Mouse (Mus musculus) midbrain, embryonic 14.5 days (tissue): Measurements from ENCODE around the gene Tgfbr2. TPM values are rescaled to one million over a fixed set of nuclear protein-coding genes. Genes with fewer than 3 reads are reported as not detected.

ENCODE experiments used
- ATAC-seq: fragments of 200-750 bp; cut with Nextera tagmentation; 2 replicates; pipeline ENCODE4 v1.8.0; 2017; ENCODE audit warnings: moderate number of reproducible peaks, moderate library complexity; ENCODE audit not compliant: low FRiP score, low TSS enrichment
- DNase-seq: peaks from one replicate; pipeline ENCODE4 v3.0.0-alpha.2; 2015
- H3K27ac ChIP-seq: fragments of 300-500 bp; sonication (generic); replicated peaks from 2 replicates; pipeline ENCODE4 v1.5.1; 2014; ENCODE audit warnings: mild to moderate bottlenecking, low read depth, low read length, moderate library complexity
- H3K27me3 ChIP-seq: fragments of 300-500 bp; sonication (generic); 2 replicates; pipeline ENCODE4 v1.6.1; 2014; ENCODE audit warnings: low read length, control low read depth, mixed read lengths; ENCODE audit not compliant: control insufficient read depth, insufficient read depth
- H3K36me3 ChIP-seq: fragments of 300-500 bp; sonication (generic); 2 replicates; pipeline ENCODE4 v1.6.1; 2014; ENCODE audit warnings: low read length, control low read depth; ENCODE audit not compliant: control insufficient read depth, insufficient read depth
- H3K4me1 ChIP-seq: fragments of 300-500 bp; sonication (generic); 2 replicates; pipeline ENCODE4 v1.6.1; 2014; ENCODE audit warnings: mild to moderate bottlenecking, antibody characterized with exemption, low read length, control low read depth; ENCODE audit not compliant: control insufficient read depth, insufficient read depth
- H3K4me2 ChIP-seq: fragments of 300-500 bp; sonication (generic); 2 replicates; pipeline ENCODE4 v1.6.1; 2014; ENCODE audit warnings: mild to moderate bottlenecking, low read length, moderate library complexity
- H3K4me3 ChIP-seq: fragments of 300-500 bp; sonication (generic); replicated peaks from 2 replicates; pipeline ENCODE4 v1.5.1; 2014; ENCODE audit warnings: low read depth, low read length
- H3K9ac ChIP-seq: fragments of 300-500 bp; sonication (generic); replicated peaks from 2 replicates; pipeline ENCODE4 v1.6.1; 2014; ENCODE audit warnings: mild to moderate bottlenecking, low read length, moderate library complexity
- H3K9me3 ChIP-seq: fragments of 300-500 bp; sonication (generic); 2 replicates; pipeline ENCODE4 v1.6.1; 2016; ENCODE audit warnings: low read length, control low read depth, mixed read lengths; ENCODE audit not compliant: control insufficient read depth
- WGBS: fragments of 180-500 bp; shearing (Covaris S2); extraction: QIAGEN DNeasy Blood & Tissue Kit; methylation state at CpG from one replicate; pipeline ENCODE4 v1.1.7; 2014; 5-methylcytosine and 5-hydroxymethylcytosine counted together
- polyA plus RNA-seq: library from polyadenylated mRNA; unstranded; fragments of >200 nt; fragmentation: Nextera tagmentation; extraction: Ambion mirVana; gene quantifications from 2 replicates; pipeline ENCODE4 v1.2.1, GENCODE M21; 2014

Tgfbr2 gene
- polyA plus RNA-seq, 1 experiment from 2014 or later: 10.4 TPM

DNA sequence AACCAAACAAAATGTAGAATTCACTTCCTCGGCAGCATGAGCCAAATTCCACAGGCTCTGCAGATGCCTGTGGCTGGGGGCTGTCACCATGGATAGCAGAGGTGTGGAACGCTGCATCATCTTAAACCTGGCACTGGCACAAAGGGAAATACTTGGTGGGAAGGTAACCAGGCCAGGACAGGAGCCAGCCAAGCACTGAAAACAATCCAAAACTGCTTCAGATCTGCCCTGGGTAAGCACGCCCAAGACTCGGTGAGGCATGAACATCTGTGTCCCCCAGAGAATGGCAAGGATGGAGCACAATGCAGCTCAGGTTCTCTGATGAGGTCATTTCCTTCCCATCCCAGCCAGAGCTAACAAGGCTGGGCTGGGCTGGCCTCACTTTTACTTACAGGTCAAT, 43.6 kb upstream of the Tgfbr2 start:
- WGBS: 38% methylated on average over 4 of the region's 4 CpGs
- Histone ChIP-seq H3K4me2 (no peak overlapping the region), H3K36me3 (no peaks in the 10 kb centered on the region), H3K4me1 (no peaks in the 10 kb centered on the region), H3K4me3 (no peak overlapping the region), H3K9me3 (no peaks in the 10 kb centered on the region), H3K27ac (no peak overlapping the region), H3K9ac (no peak overlapping the region), H3K27me3 (no peaks in the 10 kb centered on the region)
- no peak for ATAC-seq
- DNase-seq: peak; percentile 23

DNA sequence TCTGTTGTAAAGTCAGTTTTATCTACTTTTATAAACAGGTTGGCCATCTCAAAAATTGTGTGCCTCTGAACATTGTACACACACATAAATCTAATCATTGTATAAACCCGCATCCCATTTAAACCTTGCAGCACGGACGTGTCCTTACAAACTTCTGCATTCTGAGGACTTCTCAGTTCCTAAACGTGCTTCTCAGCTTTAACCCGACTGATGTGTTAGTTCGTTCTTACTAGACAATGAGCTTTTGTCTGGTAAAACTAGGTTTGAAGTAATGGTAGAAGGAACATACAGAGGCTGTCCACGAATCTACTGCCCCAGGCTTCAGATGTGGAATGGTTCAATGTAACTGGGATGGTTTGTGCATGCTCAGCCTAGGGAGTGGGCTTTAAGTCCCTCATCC, 41.9 kb upstream of the Tgfbr2 start:
- Histone ChIP-seq H3K9me3 (no peaks in the 10 kb centered on the region), H3K4me1 (peaks cover 4% of the 10 kb centered on the region; the same call in 1 of the 2 replicates), H3K4me3 (no peak overlapping the region), H3K9ac (no peak overlapping the region), H3K36me3 (no peaks in the 10 kb centered on the region), H3K27me3 (no peaks in the 10 kb centered on the region), H3K4me2 (no peak overlapping the region), H3K27ac (no peak overlapping the region)
- WGBS: 92% methylated on average over 7 of the region's 7 CpGs
- ATAC-seq: no peak
- DNase-seq: no peak

DNA sequence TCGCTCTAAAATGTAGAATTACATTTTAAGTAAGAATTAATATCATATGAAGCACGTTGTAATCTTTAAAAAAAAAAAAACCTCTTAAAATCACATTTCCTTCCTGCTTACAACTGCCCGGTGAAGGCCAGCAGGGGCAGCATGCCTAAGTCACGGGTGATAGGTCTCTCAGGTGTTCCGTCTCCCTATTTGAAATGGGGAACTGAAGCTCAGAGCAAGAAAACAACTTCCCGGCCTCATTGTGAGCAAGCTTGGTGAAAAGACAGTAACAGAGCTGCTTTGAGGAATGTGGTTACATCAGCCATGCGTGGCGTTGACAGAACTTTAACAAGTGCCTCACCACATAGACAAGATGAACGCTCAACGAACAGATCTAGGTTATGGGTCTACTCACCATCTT, 41.5 kb upstream of the Tgfbr2 start:
- H3K27me3 ChIP-seq: no peaks in the 10 kb centered on the region
- no peak for DNase-seq
- no peak overlapping the region for H3K9ac ChIP-seq
- no peaks in the 10 kb centered on the region for H3K36me3 ChIP-seq
- no peak overlapping the region for H3K4me3 ChIP-seq
- H3K9me3 ChIP-seq: no peaks in the 10 kb centered on the region
- no peak overlapping the region for H3K27ac ChIP-seq
- peaks cover 4% of the 10 kb centered on the region; the same call in 1 of the 2 replicates for H3K4me1 ChIP-seq
- no peak overlapping the region for H3K4me2 ChIP-seq
- WGBS: 94% methylated on average over 10 of the region's 10 CpGs
- ATAC-seq: no peak

DNA sequence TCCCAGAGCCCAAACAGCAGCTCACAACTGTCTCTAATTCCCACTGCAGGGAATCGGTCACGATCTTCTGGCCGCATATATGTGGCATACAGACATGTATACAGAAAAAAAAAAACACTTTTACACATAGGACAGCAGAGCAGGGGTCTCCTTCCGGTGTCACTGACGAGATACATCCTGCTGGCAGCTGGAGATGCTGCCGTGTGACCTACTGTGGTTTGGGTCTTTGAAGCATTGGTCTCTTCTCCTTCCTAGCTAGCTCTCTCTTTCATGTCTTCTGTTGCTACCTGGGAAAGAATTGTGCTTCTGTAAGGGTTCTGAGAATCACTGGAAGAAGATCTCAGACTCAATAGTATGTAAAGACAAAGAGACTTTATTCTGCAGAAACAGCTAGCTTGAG, 39.1 kb upstream of the Tgfbr2 start:
- H3K4me3 ChIP-seq: no peak overlapping the region
- no peak overlapping the region for H3K9ac ChIP-seq
- no peak overlapping the region for H3K4me2 ChIP-seq
- no peaks in the 10 kb centered on the region for H3K9me3 ChIP-seq
- no peak for ATAC-seq
- H3K27ac ChIP-seq: no peak overlapping the region
- no peak for DNase-seq
- H3K27me3 ChIP-seq: no peaks in the 10 kb centered on the region
- H3K4me1 ChIP-seq: peaks cover 4% of the 10 kb centered on the region; the same call in 1 of the 2 replicates
- no peaks in the 10 kb centered on the region for H3K36me3 ChIP-seq
- 88% methylated on average over 6 of the region's 6 CpGs for WGBS

DNA sequence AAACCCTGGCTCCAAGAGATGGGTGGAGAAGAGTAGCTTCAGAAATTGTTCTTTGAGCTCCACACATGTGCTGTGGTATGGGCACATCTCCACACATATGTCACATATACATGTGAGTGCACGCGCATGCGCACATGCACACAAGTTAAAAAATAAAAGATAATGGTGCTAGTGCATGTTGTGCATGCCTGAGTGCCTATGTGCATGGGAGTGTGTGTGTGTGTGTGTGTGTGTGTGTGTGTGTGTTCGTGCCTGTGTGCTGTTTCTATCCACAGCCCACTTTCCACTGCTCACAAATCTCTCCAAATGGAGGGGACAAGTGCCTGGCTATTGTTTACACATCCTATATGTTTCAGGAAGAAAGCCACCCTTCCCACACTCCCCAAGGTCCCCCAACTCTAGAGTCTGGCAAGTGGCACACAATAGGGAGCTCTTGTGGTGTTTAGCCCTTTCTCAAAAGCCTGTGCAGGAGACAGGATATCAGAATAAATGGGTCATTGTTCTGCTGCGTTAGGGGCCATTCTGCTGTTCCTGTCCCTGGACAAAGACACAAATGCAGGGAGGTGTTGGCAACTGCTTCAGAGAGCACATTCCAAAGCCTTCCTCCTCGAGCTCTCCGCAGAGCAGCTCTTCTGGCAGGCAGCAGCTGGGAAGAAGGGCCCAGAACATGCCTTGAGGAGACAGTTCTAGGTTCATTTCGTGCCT, 37.9 kb upstream of the Tgfbr2 start:
- Histone ChIP-seq H3K4me3 (no peak overlapping the region), H3K9me3 (no peaks in the 10 kb centered on the region), H3K9ac (no peak overlapping the region), H3K27ac (0 out of 2 replicates have a peak overlapping the region, but pooled peaks have one; percentile 13), H3K27me3 (no peaks in the 10 kb centered on the region), H3K4me1 (peaks cover 4% of the 10 kb centered on the region; the same call in 1 of the 2 replicates), H3K4me2 (no peak overlapping the region), H3K36me3 (no peaks in the 10 kb centered on the region)
- DNase-seq (no peak), ATAC-seq (no peak)
- WGBS: 46% methylated on average over 8 of the region's 8 CpGs

DNA sequence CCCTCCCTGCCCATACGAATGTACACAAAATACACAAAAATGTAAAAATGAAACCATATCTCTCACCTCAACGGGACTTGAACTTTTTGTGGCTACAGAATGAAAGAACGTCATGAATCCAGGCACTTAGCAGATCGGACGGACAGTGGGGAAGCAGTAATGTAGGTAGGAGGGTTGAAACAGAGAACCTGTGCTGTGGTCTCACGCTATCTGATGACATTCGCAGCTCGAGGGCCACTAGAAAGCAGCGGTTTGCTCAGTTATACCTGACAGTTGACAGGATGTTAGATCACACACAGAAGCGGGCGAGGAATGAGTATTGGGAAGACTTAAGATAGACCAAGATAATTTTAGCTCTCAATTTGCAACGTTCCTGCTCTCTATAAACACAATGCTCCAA, 36.9 kb upstream of the Tgfbr2 start:
- Histone ChIP-seq H3K9me3 (no peaks in the 10 kb centered on the region), H3K27ac (no peak overlapping the region), H3K4me1 (peaks cover 4% of the 10 kb centered on the region; the same call in 1 of the 2 replicates), H3K4me2 (no peak overlapping the region), H3K36me3 (no peaks in the 10 kb centered on the region), H3K4me3 (no peak overlapping the region), H3K27me3 (no peaks in the 10 kb centered on the region), H3K9ac (no peak overlapping the region)
- no peak for ATAC-seq
- 89% methylated on average over 12 of the region's 12 CpGs for WGBS
- no peak for DNase-seq

DNA sequence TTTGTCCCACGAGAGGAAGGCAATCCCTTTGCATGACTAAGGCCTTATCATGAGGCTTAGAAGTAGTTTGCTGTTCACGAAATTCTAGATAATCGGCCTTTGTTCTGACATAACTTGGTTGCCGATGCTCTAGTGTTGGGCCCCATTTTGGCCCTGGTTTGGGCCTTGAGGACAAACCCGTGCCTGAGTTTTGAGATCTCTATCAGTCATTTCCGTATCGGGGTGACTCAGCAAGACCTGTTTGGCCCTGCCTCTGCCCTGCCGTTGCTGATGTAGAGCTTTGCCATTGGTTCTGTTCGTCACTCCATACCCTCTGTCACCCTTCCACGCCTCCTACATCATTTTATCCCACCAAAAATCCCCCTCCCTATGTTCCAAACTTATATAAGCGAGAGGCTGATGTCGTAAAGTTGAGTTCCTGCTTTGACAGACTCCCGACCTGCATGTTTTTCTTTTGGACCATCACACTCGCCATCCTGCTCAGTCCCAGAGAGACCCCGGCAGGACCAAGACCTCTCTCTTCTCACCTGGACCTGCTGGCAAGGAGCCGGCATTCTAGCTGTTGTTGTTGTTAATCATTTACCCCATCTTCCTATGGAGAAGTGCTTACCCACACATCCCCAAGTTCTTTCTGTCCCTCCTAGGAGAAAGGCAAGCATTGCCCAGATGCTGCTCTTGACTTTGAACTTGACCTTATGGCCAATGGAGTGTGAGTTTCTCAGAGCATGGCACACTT, 33.2 kb upstream of the Tgfbr2 start:
- no peak overlapping the region for H3K4me2 ChIP-seq
- no peaks in the 10 kb centered on the region for H3K36me3 ChIP-seq
- no peaks in the 10 kb centered on the region for H3K9me3 ChIP-seq
- DNase-seq (no peak), ATAC-seq (no peak)
- H3K4me1 ChIP-seq: peaks cover 4% of the 10 kb centered on the region; the same call in 1 of the 2 replicates
- no peak overlapping the region for H3K9ac ChIP-seq
- no peak overlapping the region for H3K27ac ChIP-seq
- no peak overlapping the region for H3K4me3 ChIP-seq
- H3K27me3 ChIP-seq: no peaks in the 10 kb centered on the region
- 89% methylated on average over 16 of the region's 16 CpGs for WGBS

DNA sequence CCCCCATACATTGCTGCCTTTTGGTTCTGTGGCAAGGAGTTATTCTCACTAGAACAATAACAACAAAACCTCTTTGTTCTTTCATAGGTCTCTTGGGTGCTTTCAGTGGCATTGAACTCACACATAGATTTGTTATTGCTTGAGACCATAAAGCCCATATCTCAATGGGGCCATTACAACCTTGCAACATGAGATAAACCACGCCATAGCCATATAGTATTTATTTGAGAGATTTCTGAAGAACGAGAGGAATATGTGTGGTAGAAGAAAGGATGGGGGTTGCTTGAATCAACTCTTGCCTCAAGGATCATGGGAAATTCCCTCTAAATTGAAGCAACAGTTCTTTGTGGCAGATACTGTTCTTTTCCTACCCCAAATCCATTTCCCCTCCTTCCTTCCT, 31.7 kb upstream of the Tgfbr2 start:
- ATAC-seq (no peak), DNase-seq (no peak)
- H3K4me2 ChIP-seq: no peak overlapping the region
- no peak overlapping the region for H3K4me3 ChIP-seq
- H3K4me1 ChIP-seq: no peaks in the 10 kb centered on the region
- no peaks in the 10 kb centered on the region for H3K27me3 ChIP-seq
- H3K9me3 ChIP-seq: no peaks in the 10 kb centered on the region
- WGBS: 81% methylated on average over 2 of the region's 2 CpGs
- no peak overlapping the region for H3K9ac ChIP-seq
- no peak overlapping the region for H3K27ac ChIP-seq
- no peaks in the 10 kb centered on the region for H3K36me3 ChIP-seq

DNA sequence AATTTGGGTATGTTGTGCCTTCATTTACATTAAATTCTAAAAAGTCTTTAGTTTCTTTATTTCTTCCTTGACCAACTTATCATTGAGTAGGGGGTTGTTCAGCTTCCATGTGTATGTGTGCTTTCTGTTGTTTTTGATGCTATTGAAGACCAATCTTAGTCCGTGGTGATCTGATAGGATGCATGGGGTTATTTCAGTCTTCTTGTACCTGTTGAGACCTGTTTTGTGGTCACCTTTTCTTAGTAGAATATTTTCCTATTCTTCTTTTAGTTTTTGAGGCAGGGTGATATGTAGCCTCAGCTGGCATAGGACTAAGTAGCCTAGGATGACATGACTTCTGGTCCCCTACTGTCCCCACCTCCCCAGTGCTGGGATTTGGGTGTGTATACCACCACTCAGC, 28.5 kb upstream of the Tgfbr2 start:
- Histone ChIP-seq H3K4me3 (no peak overlapping the region), H3K4me1 (peaks cover 5% of the 10 kb centered on the region; the same call in 1 of the 2 replicates), H3K27me3 (no peaks in the 10 kb centered on the region), H3K27ac (no peak overlapping the region), H3K4me2 (no peak overlapping the region), H3K36me3 (no peaks in the 10 kb centered on the region), H3K9ac (no peak overlapping the region), H3K9me3 (no peaks in the 10 kb centered on the region)
- ATAC-seq: no peak
- 93% methylated on average over 1 of the region's 1 CpGs for WGBS
- no peak for DNase-seq
